Mouse (Mus musculus) thymus, postnatal 0 days (tissue): Measurements from ENCODE around the gene Atp11b. TPM values are rescaled to one million over a fixed set of nuclear protein-coding genes. Genes with fewer than 3 reads are reported as not detected.

Source experiments
- DNase-seq: peaks from one replicate; pipeline ENCODE4 v3.0.0-alpha.2; 2015; ENCODE audit warnings: low spot score
- polyA plus RNA-seq: library from polyadenylated mRNA; unstranded; fragments of >200 nt; fragmentation: Nextera tagmentation; extraction: Ambion mirVana; gene quantifications from 2 replicates; pipeline ENCODE4 v1.2.1, GENCODE M21; 2015

The Atp11b gene
- polyA plus RNA-seq: 41.1 and 46.9 TPM in 2 replicates

DNA sequence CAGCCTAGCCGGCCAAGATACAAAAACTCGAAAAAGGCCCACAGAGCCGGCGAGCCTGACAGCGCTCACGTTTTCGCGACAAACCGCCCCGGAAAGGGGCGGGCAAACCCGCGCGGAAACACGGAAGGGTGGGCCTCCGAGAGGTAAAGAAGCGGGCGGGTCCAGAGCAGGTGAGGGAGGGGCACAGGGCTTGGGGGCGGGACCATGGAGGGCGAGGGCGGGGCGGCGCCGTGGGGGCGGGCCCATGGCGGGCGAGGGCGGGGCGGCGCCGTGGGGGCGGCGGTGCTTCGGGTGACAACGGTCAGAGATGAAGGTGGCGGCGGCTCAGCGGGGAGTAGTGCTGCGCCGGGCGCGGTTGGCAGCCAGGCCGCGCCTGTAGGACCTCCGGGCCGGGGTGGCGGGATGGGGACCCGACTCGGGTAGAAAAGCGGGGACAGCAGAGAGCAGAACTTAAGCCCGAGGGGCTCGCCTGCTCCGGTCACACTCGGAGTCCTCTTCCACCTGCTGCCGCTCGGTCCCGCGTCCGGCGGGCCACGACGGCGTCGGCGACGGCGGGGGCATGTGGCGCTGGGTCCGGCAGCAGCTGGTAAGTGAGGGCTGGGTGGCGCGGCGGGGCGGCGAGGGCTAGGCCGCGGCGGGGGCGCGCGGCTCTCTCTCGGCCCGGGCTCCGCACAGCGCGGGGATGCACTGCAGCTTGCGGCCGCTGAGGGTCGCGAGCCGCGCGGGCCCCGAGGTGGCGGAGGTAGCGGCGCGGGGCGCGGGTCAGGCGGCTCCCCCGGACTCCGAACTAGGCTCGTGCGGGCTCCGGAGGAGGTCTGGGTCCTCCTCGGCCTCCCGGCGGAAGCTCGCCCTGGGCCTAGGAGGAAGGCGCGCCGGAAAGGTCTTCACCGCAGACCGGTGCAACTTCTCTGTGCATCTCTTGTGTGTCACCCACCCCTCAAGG lies at the start of gene Atp11b:
Gene Atp11b (plus strand): TSS at position 282 of the 943 bp plus-strand sequence.
- DNase-seq: peak; percentile 94

DNA sequence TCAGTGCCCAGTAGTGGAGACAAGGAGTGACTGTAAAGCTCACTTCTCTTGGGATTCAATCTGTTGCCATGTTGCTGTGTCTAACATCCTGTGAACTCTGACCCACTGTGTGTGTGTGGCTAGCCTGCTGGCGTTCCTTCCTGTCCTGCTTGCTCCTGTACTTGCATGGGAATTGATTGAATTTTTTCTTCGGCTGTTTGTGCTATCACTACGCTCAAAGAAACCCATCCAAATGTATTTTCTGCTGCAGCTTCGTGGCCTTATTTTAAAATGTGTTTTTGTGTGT lies 49.6 kb upstream of the Atp11b start:
- DNase-seq: no peak

DNA sequence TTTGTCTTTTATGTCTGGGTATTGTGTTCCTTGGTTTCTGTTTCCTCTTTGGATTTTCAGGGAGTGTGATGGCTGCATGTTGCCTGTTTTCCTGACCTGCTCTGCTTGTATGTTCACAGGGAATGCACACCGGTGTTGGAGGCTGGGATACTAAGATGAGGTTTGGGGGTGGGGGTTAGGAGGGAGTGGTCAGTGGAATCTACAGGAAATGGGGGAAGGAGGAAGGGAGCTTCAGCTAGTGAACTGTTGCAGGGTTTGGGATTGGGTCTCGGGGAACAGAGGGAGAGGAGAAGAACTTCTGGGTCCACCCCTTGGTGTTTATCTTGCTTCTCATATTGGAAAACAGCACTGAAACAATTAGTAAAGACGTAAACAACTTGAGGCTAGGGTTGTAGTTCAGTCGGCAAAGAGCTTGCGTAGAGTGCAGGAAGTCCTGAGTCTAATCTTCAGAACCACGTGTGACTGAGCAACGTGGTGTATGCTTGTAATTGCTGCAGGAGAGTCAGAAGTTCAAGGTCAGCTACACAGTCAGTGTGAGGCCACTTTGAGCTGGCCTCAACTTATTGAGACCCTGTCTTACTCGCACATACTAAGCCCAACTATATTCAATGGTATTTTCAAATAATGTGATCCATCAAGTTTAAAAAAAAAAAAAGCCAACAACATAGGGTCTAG lies 34.2 kb upstream of the Atp11b start:
- no peak for DNase-seq

- DNase-seq: peak; percentile 63
Observed at GRCm38 (mm10) chr3:35720801-35721200, 33.1 kb upstream of the Atp11b start.

- peak; percentile 51 for DNase-seq
Observed at GRCm38 (mm10) chr3:35721818-35722446, 32.0 kb upstream of the Atp11b start.

GRCm38 (mm10) chr3:35722811-35723210 lies 31.1 kb upstream of the Atp11b start:
- DNase-seq: no peak

DNA sequence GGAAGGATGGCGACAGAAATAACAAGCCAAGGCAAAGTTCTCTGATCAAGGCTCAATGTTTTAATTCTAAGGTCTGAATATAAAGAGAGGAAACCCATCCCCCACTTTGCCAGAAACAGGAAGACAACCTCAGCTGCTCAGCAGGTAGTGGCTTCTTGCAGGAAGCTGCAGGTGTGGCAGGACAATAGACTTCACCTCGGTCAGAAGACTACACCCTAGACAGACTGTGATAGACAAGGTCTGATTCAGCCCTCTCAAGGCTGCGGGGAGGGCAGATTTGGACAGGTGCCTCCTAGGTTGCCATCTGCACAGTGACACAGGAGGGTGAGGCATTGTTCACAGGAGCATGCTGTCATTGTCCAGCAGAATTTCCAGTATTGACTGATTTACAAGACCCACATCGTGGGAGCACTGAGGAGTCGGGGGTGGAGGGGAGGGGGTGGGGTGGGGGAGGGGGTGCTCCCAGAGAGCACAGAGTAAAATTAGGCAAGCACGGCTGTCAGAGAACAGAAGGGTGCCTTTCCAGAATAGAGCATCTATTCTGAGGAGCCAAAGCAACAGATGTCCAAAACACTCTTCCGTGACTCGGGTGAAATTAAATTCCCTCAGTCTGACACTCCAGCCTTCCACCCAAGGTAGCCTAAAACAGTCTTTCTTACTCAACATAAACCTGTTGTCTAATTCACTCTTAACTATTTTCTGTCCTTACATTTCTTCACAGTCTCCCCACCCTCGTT lies 30.2 kb upstream of the Atp11b start:
- DNase-seq: peak; percentile 50

- no peak for DNase-seq
Observed at GRCm38 (mm10) chr3:35725096-35725495, 28.8 kb upstream of the Atp11b start.

DNA sequence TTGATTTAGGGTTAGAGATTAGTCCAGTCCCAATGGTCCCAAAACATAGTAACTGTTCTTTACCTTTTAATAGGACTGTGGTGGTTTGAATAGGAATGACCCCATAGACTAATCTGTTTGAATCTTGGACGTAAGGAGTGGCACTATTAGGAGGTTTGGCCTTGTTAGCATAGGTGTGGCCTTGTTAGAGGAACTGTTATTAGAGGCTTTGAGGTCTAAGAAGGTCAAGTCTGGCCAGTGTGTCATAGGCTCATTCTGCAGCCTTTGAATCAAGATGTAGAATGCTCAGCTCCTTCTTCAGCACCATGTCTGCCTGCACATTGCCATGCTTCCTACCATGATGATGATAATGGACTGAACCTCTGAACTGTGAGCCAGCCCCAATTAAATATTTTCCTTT lies 27.0 kb upstream of the Atp11b start:
- no peak for DNase-seq

- DNase-seq: no peak
Observed at GRCm38 (mm10) chr3:35729490-35729889, 24.4 kb upstream of the Atp11b start.

DNA sequence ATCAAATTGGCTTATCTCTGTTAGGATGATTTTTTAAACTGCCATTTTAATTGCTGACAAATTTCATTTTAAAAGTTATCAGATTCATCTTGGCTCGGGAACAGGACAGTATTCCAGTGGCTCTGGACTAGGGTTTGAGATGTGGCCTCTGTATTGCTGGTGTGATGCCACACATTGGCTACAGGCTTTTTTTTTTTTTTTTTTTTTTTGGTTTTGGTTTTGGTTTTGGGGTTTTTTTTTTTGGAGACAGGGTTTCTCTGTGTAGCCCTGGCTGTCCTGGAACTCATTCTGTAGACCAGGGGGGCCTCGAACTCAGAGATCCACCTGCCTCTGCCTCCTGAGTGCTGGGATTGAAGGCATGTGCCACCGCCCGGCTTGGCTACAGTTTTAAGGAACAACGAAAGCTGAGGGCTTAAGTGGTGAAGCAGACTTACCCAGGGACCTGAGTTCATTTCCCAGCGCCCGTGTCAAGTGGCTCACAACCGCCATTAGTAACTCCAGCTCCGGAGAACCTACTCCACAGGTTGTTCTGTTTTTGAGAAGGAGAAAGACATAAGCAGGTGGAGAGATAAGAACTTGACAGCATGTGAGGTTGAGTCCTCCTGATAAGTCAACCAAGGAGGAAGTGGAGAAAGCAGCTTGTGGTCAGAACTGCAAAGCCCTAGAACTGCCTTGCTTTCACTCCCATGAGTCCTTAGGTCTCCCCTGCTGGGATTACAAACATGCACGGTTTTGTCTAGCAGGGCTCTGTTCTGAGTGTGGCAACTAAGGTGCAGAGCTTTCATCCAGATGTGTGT lies 21.7 kb upstream of the Atp11b start:
- DNase-seq: peak; percentile 54

- no peak for DNase-seq
Observed at GRCm38 (mm10) chr3:35732778-35733147, 21.1 kb upstream of the Atp11b start.

- no peak for DNase-seq
Observed at GRCm38 (mm10) chr3:35734509-35734908, 19.4 kb upstream of the Atp11b start.

DNA sequence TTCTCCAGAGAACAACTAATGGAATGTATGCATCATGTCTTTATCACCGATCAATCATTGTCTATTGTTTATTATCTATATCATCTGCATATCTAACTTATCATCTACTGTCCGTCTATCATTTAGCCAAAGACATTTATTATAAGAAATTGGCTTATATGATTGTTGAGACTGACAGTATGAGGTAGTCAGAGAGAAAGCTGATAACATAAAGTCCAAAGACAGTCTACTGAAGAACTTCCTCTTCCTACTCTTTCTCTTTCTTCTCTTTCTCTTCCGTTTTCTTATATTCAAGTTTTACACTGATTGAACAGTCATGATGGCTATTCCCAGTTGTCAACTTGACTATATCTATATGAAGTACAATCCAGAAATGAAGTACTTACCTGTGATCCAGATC lies 15.8 kb upstream of the Atp11b start:
- no peak for DNase-seq

DNA sequence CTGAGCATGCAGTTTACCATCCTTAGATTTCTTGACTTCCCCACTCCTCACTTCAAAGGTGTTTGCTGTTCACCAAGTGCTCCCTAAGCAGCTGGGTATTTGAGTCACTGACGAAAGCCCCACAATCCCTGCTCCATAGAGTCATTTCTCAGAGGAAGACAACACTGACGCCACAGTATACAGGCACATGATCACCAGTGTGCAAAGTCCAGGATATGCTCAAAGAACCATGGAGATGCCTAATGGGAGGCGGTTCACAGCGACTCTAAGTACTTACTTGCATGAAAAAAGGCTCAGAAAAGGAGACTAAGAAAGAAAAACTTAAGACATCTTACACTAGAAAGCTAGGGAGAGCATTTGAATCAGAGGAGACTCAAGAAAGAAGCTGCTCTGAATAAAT lies 8.9 kb upstream of the Atp11b start:
- DNase-seq: no peak

DNA sequence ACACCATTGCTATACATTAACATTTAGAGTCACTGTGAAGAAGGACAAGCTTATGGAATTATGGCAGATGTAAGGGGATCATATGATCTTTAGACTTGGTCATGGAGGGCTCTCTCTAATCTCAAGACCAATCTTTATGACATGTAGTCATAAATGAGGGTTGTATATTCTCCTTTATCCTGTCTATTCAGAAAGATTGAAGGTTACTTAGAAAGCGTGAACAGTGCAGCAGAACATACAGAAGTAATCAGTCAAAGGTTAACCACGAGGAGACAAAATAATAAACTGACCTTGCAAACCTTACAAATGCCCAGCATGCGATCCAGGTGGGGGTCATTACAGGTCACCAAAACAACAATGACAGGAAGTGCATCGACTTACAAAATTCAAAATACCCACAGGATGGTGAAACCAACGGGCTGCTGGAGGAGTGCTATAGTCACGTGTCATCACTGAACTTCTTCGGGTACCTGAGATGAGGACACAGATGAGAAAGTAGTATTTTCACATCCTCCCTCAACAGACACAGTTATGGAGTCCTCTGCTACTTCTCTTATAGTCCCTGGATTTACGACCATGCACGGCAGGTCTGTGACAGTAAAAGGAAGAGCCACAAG lies 7.0 kb upstream of the Atp11b start:
- peak; percentile 20 for DNase-seq

DNA sequence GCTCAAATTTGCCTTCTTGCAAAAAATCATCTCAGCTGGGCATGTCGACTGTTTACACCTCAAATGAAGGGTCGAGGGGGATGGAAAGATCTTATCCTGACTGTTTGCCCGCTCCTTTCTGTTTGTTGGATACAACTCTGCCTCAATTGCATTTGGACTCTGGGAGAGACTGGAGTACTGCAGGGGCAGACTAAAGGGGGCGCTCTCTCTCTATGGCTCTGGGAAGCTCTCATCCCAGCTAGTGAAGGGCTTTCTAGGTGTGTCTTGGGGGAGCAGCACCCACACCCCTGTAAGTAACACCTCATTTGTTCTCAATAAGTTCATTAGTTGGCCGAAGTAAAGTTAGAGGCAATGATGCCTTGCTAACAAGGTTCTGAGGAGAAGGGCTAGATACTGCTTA lies 3.6 kb upstream of the Atp11b start:
- peak; percentile 12 for DNase-seq

- no peak for DNase-seq
Observed at GRCm38 (mm10) chr3:35751724-35752123, 2.2 kb upstream of the Atp11b start.

- no peak for DNase-seq
Observed at GRCm38 (mm10) chr3:35762735-35763134, 8.8 kb downstream of the Atp11b start.
